Mouse (Mus musculus): ENCODE measurements at regions not wholly inside any gene's neighbourhood (a gene's known extent, or its start where the extent isn't known, plus 50 kb on each side); places are given as distances from the start of the nearest gene placed in this dataset.

DNA sequence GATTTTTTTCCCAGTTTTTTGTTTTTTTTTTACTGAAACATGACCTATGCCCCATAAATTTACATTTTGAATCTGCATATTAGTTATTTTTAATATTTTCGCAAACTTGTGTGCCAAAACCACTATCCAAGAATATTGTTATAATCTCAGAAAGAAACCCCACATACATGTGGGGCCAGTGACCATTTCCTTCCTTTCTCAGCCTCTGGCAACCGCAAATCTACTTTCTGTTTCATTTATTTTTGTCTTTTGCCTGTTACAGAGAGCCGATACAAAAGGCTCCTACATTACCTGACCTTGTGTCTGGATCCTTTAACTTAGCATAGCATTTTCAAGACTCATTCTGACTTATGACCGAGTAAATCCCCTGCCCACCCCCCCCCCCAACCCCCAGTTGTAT is 158.8 kb downstream of the Ifng start:
- no peak overlapping the region for H3K4me3 ChIP-seq (ENCODE audit: low read depth, low read length)
- H3K4me1 ChIP-seq (ENCODE audit: control insufficient read depth, insufficient read depth, insufficient read length, low read length): no peaks in the 10 kb centered on the region; the same call in 1 of the 2 replicates
- H3K27ac ChIP-seq (ENCODE audit: insufficient read depth, low read depth, low read length): no peak overlapping the region
- H3K27me3 ChIP-seq (ENCODE audit: control insufficient read depth, insufficient read depth, low read length): no peaks in the 10 kb centered on the region
- TF ChIP-seq CTCF (IDR thresholded peaks at IDR 0.05; ENCODE audit: extremely low read depth, insufficient read length, insufficient replicate concordance, low read depth, low read length) (no peak), POLR2A (IDR thresholded peaks at IDR 0.05; ENCODE audit: low read depth, low read length) (no peak)
- H3K36me3 ChIP-seq (ENCODE audit: control insufficient read depth, insufficient read depth, low read length): no peaks in the 10 kb centered on the region
- WGBS: 73% methylated on average over 4 of the region's 4 CpGs

DNA sequence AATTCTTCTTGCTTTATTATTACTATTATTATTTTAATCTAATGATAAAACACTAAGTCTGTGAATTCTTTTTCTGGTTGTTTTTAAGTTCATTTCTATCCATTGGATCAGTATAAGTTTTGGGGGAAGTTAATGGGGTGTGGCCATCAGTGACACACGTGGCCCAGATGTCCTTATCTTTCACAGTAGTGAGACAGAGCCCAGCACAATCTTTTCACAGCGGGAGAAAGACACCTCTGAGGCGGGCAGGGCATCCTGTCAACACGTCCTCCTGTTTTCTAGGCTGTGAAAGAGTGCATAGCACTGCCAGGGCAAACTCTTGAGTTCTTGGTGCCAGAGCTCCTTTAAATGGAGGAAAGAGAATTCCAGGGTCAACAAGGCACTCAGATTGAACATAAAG is 162.1 kb downstream of the Ifng start:
- no peaks in the 10 kb centered on the region for H3K4me1 ChIP-seq (ENCODE audit: control insufficient read depth, insufficient read depth, insufficient read length, low read length)
- WGBS: 53% methylated on average over 4 of the region's 4 CpGs
- no peaks in the 10 kb centered on the region for H3K36me3 ChIP-seq (ENCODE audit: control insufficient read depth, insufficient read depth, low read length)
- H3K27me3 ChIP-seq (ENCODE audit: control insufficient read depth, insufficient read depth, low read length): no peaks in the 10 kb centered on the region
- no peak overlapping the region for H3K4me3 ChIP-seq (ENCODE audit: low read depth, low read length)
- no peak for TF ChIP-seq CTCF (IDR thresholded peaks at IDR 0.05; ENCODE audit: extremely low read depth, insufficient read length, insufficient replicate concordance, low read depth, low read length)
- H3K27ac ChIP-seq (ENCODE audit: insufficient read depth, low read depth, low read length): no peak overlapping the region

DNA sequence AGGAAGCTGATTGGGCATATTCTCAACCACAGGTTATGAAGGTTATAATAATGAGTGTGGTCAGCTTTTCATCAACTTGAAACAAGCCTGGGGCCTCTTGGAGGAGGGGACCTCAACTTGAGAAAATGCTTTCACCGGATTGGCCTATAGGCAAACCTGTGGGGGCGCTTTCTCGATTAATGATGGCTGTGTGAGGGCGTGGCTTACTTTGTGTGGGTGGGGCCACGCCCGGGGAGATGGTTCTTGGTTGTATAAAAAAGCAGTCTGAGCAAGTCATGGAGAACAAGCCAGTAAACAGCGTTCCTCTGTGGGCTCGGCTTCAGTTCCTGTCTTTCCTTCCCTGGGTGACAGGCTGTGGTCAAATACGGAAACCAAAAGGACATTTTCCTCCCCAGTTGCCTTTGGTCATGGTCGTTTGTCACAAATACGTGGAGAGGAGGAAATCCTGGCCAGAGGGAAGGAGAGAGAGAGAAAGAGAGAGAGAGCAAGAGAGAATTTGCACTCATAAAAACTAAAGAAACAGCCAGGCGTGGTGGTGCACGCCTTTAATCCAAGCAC is 163.1 kb downstream of the Ifng start:
- no peak overlapping the region for H3K27ac ChIP-seq (ENCODE audit: insufficient read depth, low read depth, low read length)
- no peaks in the 10 kb centered on the region for H3K4me1 ChIP-seq (ENCODE audit: control insufficient read depth, insufficient read depth, insufficient read length, low read length)
- no peak overlapping the region for H3K4me3 ChIP-seq (ENCODE audit: low read depth, low read length)
- WGBS: 81% methylated on average over 13 of the region's 13 CpGs
- TF ChIP-seq POLR2A (IDR thresholded peaks at IDR 0.05; ENCODE audit: low read depth, low read length) (no peak), CTCF (IDR thresholded peaks at IDR 0.05; ENCODE audit: extremely low read depth, insufficient read length, insufficient replicate concordance, low read depth, low read length) (no peak)
- no peaks in the 10 kb centered on the region for H3K36me3 ChIP-seq (ENCODE audit: control insufficient read depth, insufficient read depth, low read length)
- H3K27me3 ChIP-seq (ENCODE audit: control insufficient read depth, insufficient read depth, low read length): no peaks in the 10 kb centered on the region

DNA sequence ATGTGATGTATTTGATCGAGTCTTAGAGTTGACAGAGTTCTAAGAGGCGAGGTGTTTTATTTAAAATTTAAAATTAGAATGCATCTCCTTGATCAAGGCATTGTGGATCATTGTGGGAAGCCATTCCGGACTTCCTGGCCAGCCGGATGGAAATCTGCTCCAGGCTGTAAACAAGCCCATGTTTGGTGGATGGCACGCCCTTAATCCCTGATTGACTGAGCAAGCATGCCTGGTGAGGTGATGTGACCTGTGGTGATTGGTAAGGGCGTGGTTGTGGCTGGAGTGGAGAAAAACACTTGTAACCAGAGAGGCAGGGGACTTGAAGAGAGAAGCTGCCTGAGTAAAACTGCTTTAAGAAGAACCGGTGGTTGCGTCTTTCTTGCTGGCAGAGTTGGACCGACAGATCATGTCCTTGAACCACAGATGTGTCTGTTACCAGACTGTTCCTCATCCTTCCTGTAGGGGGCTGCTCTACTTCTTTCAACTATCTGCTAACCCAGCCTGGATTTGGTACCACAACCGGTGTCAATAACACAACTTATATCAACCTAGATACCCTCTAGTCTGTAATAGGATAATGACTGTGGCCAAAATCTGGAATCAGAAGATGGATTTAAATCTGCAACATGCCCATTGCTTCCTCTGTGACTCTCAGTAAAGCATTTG is 164.4 kb downstream of the Ifng start:
- WGBS: 90% methylated on average over 10 of the region's 10 CpGs

DNA sequence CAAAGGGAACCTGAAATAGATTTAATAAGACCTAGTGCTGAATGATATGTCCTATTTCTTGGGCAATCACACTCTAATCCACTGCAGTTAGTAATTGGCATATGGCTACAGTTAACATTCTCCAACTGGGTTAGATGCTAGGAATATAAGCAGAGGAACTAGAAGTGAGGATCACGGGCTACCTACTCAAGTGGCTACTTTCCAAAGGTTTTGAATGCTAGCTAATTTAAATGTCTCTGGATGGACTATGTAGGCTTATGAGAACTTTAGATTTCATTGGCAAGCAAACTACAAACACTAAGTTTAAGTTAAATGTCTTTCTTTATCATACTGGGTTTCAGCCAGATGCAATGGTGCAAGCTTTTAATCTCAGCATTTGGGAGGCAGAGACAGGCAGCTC is 166.6 kb downstream of the Ifng start:
- Histone ChIP-seq H3K27ac (ENCODE audit: insufficient read depth, low read depth, low read length) (no peak overlapping the region), H3K4me1 (ENCODE audit: control insufficient read depth, insufficient read depth, insufficient read length, low read length) (no peaks in the 10 kb centered on the region), H3K27me3 (ENCODE audit: control insufficient read depth, insufficient read depth, low read length) (no peaks in the 10 kb centered on the region), H3K4me3 (ENCODE audit: low read depth, low read length) (no peak overlapping the region), H3K36me3 (ENCODE audit: control insufficient read depth, insufficient read depth, low read length) (no peaks in the 10 kb centered on the region)
- TF ChIP-seq POLR2A (IDR thresholded peaks at IDR 0.05; ENCODE audit: low read depth, low read length) (no peak), CTCF (IDR thresholded peaks at IDR 0.05; ENCODE audit: extremely low read depth, insufficient read length, insufficient replicate concordance, low read depth, low read length) (no peak)
- 88% methylated on average over 1 of the region's 1 CpGs for WGBS

More for the DNA sequence above, 164.4 kb downstream of the Ifng start:
- Histone ChIP-seq H3K27me3 (ENCODE audit: control insufficient read depth, insufficient read depth, low read length) (no peaks in the 10 kb centered on the region), H3K27ac (ENCODE audit: insufficient read depth, low read depth, low read length) (no peak overlapping the region), H3K4me3 (ENCODE audit: low read depth, low read length) (no peak overlapping the region), H3K36me3 (ENCODE audit: control insufficient read depth, insufficient read depth, low read length) (no peaks in the 10 kb centered on the region), H3K4me1 (ENCODE audit: control insufficient read depth, insufficient read depth, insufficient read length, low read length) (no peaks in the 10 kb centered on the region)
- TF ChIP-seq CTCF (IDR thresholded peaks at IDR 0.05; ENCODE audit: extremely low read depth, insufficient read length, insufficient replicate concordance, low read depth, low read length) (no peak), POLR2A (IDR thresholded peaks at IDR 0.05; ENCODE audit: low read depth, low read length) (no peak)

DNA sequence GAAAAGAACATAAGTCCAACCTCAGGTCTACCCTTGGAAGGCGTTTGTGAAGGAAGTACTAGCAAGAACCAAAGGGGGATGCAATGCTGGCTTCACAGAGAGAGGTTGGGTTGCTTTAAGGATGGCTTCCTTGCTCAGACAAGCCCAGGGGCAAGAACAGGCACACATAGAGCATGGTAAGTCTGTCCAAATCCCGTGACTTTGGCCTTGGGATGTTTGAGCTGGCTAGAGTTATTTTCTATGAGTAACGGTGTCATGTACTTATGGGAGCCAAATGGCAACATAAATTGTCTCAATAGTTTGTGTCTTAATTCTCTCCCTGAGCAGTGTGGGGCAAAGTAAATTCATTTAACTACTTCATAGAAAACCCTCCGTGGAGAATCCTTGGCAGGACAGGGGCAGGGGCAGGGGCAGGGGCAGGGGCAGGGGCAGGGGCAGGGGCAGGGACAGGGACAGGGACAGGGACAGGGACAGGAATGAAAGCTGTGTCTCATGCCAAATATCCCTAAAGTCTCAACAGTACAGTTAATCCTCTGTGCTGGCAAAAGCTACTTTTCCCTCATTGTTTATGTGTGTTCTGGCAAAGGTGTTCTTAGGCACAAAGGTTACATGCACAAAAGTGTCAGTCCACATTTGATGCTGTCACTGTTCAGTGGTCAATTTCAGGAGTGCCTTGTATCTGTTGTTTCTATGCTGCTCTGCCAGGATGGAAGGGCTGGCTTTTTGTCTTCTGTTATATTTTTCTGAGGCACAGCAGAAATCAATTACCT is 167.7 kb downstream of the Ifng start:
- WGBS: 70% methylated on average over 4 of the region's 4 CpGs
- TF ChIP-seq POLR2A (IDR thresholded peaks at IDR 0.05; ENCODE audit: low read depth, low read length) (no peak), CTCF (IDR thresholded peaks at IDR 0.05; ENCODE audit: extremely low read depth, insufficient read length, insufficient replicate concordance, low read depth, low read length) (no peak)

DNA sequence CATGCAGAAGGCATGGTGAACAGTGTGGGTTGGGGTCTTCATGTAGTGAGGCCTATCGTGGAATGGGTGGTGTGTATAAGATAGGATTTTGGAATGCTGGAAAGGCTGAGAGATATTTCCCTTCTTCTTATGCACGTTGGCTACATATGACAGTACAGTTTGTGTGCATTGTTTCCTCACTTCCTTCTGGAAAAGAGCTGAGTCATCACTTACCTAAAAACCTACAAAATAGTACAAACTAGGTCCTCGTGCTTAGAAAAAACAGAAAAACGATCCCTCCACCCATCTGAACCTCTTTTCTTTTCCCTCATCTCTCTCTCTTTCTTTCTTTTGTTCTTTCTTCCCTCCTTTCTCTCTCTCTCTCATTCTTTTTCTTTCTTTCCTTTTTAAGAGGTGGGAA is 168.3 kb downstream of the Ifng start:
- Histone ChIP-seq H3K36me3 (ENCODE audit: control insufficient read depth, insufficient read depth, low read length) (no peaks in the 10 kb centered on the region), H3K27ac (ENCODE audit: insufficient read depth, low read depth, low read length) (no peak overlapping the region), H3K27me3 (ENCODE audit: control insufficient read depth, insufficient read depth, low read length) (no peaks in the 10 kb centered on the region), H3K4me1 (ENCODE audit: control insufficient read depth, insufficient read depth, insufficient read length, low read length) (no peaks in the 10 kb centered on the region), H3K4me3 (ENCODE audit: low read depth, low read length) (no peak overlapping the region)
- TF ChIP-seq POLR2A (IDR thresholded peaks at IDR 0.05; ENCODE audit: low read depth, low read length) (no peak), CTCF (IDR thresholded peaks at IDR 0.05; ENCODE audit: extremely low read depth, insufficient read length, insufficient replicate concordance, low read depth, low read length) (no peak)
- WGBS: 51% methylated on average over 4 of the region's 4 CpGs

More for the DNA sequence above, 167.7 kb downstream of the Ifng start:
- H3K36me3 ChIP-seq (ENCODE audit: control insufficient read depth, insufficient read depth, low read length): no peaks in the 10 kb centered on the region
- no peak overlapping the region for H3K27ac ChIP-seq (ENCODE audit: insufficient read depth, low read depth, low read length)
- H3K27me3 ChIP-seq (ENCODE audit: control insufficient read depth, insufficient read depth, low read length): no peaks in the 10 kb centered on the region
- H3K4me3 ChIP-seq (ENCODE audit: low read depth, low read length): no peak overlapping the region
- H3K4me1 ChIP-seq (ENCODE audit: control insufficient read depth, insufficient read depth, insufficient read length, low read length): no peaks in the 10 kb centered on the region
